8 mouse cellular contexts compared by ENCODE assay signal in genomic region chr15:80255646-80256121, GRCm38 (mm10). TPM values are rescaled to one million over a fixed set of nuclear protein-coding genes. Genes with fewer than 3 reads are reported as not detected.
A peak's percentile ranks its signal among the peaks of the same experiment; 100 is the strongest.
DNase-seq lines count a peak whose midpoint lies in the region; ATAC-seq and TF ChIP-seq lines count a peak whose summit lies in the region.

No protein-coding gene starts in this region.

- H3K9ac ChIP-seq in intestine, embryonic 15.5 days, result peak overlapping the region; percentile 96
- H3K9ac ChIP-seq in midbrain, postnatal 0 days (replicated peaks; ENCODE audit: low read length, poor library complexity, severe bottlenecking), result peak overlapping the region; percentile 100

- intact Hi-C loops in gastrocnemius, postnatal 36 days (cut with DNase I), result no loop called here

- peak; percentile 52 to 62 for DNase-seq in left cerebral cortex, adult 18-20 months (ENCODE audit: low spot score in 2 of 2)
- DNase-seq in left cerebral cortex, adult 11 months (ENCODE audit: low spot score), result no peak
- DNase-seq in embryo, embryonic 10.5 days (ENCODE audit: low spot score), result peak; percentile 87
- DNase-seq in gastrocnemius, postnatal 36 days, result peak; percentile 79
- DNase-seq in liver, result peak; percentile 89
- peak; percentile 89 for DNase-seq in midbrain, postnatal 0 days (ENCODE audit: low spot score)
- peak; percentile 74 to 91 for DNase-seq in spleen, postnatal 10 days (ENCODE audit: low spot score in 2 of 2)

- H3K27ac ChIP-seq in intestine, embryonic 15.5 days, result peak overlapping the region; percentile 99
- peak overlapping the region; percentile 99 for H3K27ac ChIP-seq in midbrain, postnatal 0 days (ENCODE audit: low read depth, low read length)

- no peak for TF ChIP-seq CTCF in midbrain, postnatal 0 days (IDR thresholded peaks at IDR 0.05)

- under 1% methylated on average over 51 of the region's 51 CpGs for WGBS in intestine, embryonic 15.5 days
- under 1% methylated on average over 51 of the region's 51 CpGs for WGBS in midbrain, postnatal 0 days

- H3K4me1 ChIP-seq in intestine, embryonic 15.5 days (replicated peaks), result peaks cover 41% of the 10 kb centered on the region
- peaks cover 6% of the 10 kb centered on the region; the same call in 1 of the 2 replicates for H3K4me1 ChIP-seq in midbrain, postnatal 0 days (ENCODE audit: insufficient read depth, low read length)

- no peaks in the 10 kb centered on the region for H3K27me3 ChIP-seq in intestine, embryonic 15.5 days (replicated peaks)
- no peaks in the 10 kb centered on the region for H3K27me3 ChIP-seq in midbrain, postnatal 0 days (ENCODE audit: insufficient read depth, low read length)

- H3K4me3 ChIP-seq in intestine, embryonic 15.5 days (replicated peaks), result peak overlapping the region; percentile 73
- peak overlapping the region; percentile 90 for H3K4me3 ChIP-seq in midbrain, postnatal 0 days (ENCODE audit: low read depth, low read length)

- peak; percentile 50 for ATAC-seq in intestine, embryonic 15.5 days
- ATAC-seq in midbrain, postnatal 0 days (ENCODE audit: low FRiP score), result peak; percentile 53

- H3K4me2 ChIP-seq in intestine, embryonic 15.5 days (replicated peaks), result peak overlapping the region; percentile 81
- H3K4me2 ChIP-seq in midbrain, postnatal 0 days (ENCODE audit: low read depth, low read length, poor library complexity, severe bottlenecking), result peak overlapping the region; percentile 95

- no peaks in the 10 kb centered on the region for H3K9me3 ChIP-seq in intestine, embryonic 15.5 days
- H3K9me3 ChIP-seq in midbrain, postnatal 0 days (ENCODE audit: low read length), result no peaks in the 10 kb centered on the region

- peaks cover 28% of the 10 kb centered on the region for H3K36me3 ChIP-seq in intestine, embryonic 15.5 days
- peaks cover 43% of the 10 kb centered on the region for H3K36me3 ChIP-seq in midbrain, postnatal 0 days (ENCODE audit: insufficient read depth, low read length)

RNA-seq across cellular contexts. Expression of gene Atf4, which starts 0.7 kb away (rescaled TPM):
- 100 to 1,000 TPM; 126 to 133 TPM for total RNA-seq in left cerebral cortex, adult 18-20 months (2021)
- 100 to 1,000 TPM; 118 to 137 TPM for total RNA-seq in gastrocnemius, postnatal 36 days (2021)
- polyA plus RNA-seq in intestine, embryonic 15.5 days (2015; fragmentation: Nextera tagmentation; extraction: Ambion mirVana), result 138 and 143 TPM in 2 replicates
- 151 and 168 TPM in 2 replicates for total RNA-seq in midbrain, postnatal 0 days (2014; rRNA removed)
- 107 and 110 TPM in 2 replicates for polyA plus RNA-seq in midbrain, postnatal 0 days (2015; fragmentation: Nextera tagmentation; extraction: Ambion mirVana)

RNA-seq across cellular contexts. Expression of gene Rps19bp1, which starts 8.4 kb away (rescaled TPM):
- 10 to 100 TPM; 41.9 to 42.4 TPM for total RNA-seq in left cerebral cortex, adult 18-20 months (2021)
- total RNA-seq in gastrocnemius, postnatal 36 days (2021), result 10 to 100 TPM; 11.6 to 12.4 TPM
- 55.4 and 56.0 TPM in 2 replicates for polyA plus RNA-seq in intestine, embryonic 15.5 days (2015; fragmentation: Nextera tagmentation; extraction: Ambion mirVana)
- 34.5 and 43.8 TPM in 2 replicates for total RNA-seq in midbrain, postnatal 0 days (2014; rRNA removed)
- 86.9 and 87.1 TPM in 2 replicates for polyA plus RNA-seq in midbrain, postnatal 0 days (2015; fragmentation: Nextera tagmentation; extraction: Ambion mirVana)

RNA-seq across cellular contexts. Expression of gene AC140267.1, which starts 20.0 kb away (rescaled TPM):
- 10 to 100 TPM; 19.0 to 19.4 TPM for total RNA-seq in left cerebral cortex, adult 18-20 months (2021)
- 1 to 10 TPM in 1 of 2 experiments, not detected in 1; 3.8 TPM for total RNA-seq in gastrocnemius, postnatal 36 days (2021)
- polyA plus RNA-seq in intestine, embryonic 15.5 days (2015; fragmentation: Nextera tagmentation; extraction: Ambion mirVana), result not detected in 2 replicates
- not detected in 2 replicates for total RNA-seq in midbrain, postnatal 0 days (2014; rRNA removed)
- polyA plus RNA-seq in midbrain, postnatal 0 days (2015; fragmentation: Nextera tagmentation; extraction: Ambion mirVana), result 5.1 and 5.6 TPM in 2 replicates

RNA-seq across cellular contexts. Expression of gene Mief1, which starts 21.9 kb away (rescaled TPM):
- 10 to 100 TPM; 34.1 to 35.3 TPM for total RNA-seq in left cerebral cortex, adult 18-20 months (2021)
- total RNA-seq in gastrocnemius, postnatal 36 days (2021), result 10 to 100 TPM; 19.2 to 25.8 TPM
- 29.7 and 33.1 TPM in 2 replicates for polyA plus RNA-seq in intestine, embryonic 15.5 days (2015; fragmentation: Nextera tagmentation; extraction: Ambion mirVana)
- total RNA-seq in midbrain, postnatal 0 days (2014; rRNA removed), result 46.3 and 47.2 TPM in 2 replicates
- 19.4 and 21.9 TPM in 2 replicates for polyA plus RNA-seq in midbrain, postnatal 0 days (2015; fragmentation: Nextera tagmentation; extraction: Ambion mirVana)

RNA-seq across cellular contexts. Expression of gene Cacna1i, which starts 31.4 kb away (rescaled TPM):
- 10 to 100 TPM; 58.9 to 60.7 TPM for total RNA-seq in left cerebral cortex, adult 18-20 months (2021)
- under 1 TPM; 0.05 to 0.62 TPM for total RNA-seq in gastrocnemius, postnatal 36 days (2021)
- not detected in 2 replicates for polyA plus RNA-seq in intestine, embryonic 15.5 days (2015; fragmentation: Nextera tagmentation; extraction: Ambion mirVana)
- total RNA-seq in midbrain, postnatal 0 days (2014; rRNA removed), result 14.6 and 23.2 TPM in 2 replicates
- polyA plus RNA-seq in midbrain, postnatal 0 days (2015; fragmentation: Nextera tagmentation; extraction: Ambion mirVana), result 0.65 and 1.1 TPM in 2 replicates

Comparison
In these comparisons a context has a peak if more than half of its experiments do, and no peak if none do; other contexts are left out.
1. RNA of gene AC140267.1, which starts 20.0 kb away (total RNA-seq): 19.0 to 19.4 TPM in left cerebral cortex, adult 18-20 months; 3.8 TPM in gastrocnemius, postnatal 36 days and not detected in midbrain, postnatal 0 days; every median in the first group is over 4 times any median in the second.